22 mouse cellular contexts compared by ENCODE assay signal in genomic region chr6:97288047-97288855, GRCm38 (mm10). TPM values are rescaled to one million over a fixed set of nuclear protein-coding genes. Genes with fewer than 3 reads are reported as not detected.
DNase-seq lines count a peak whose midpoint lies in the region; ATAC-seq and TF ChIP-seq lines count a peak whose summit lies in the region.
"Had no signal": no experiment of that assay in that cellular context is flagged by ENCODE, and none has a peak within 500 bp of the region (broad histone marks: within the 10 kb centered on the region; RNA-seq: fewer than 3 reads in every experiment).

No protein-coding gene starts in this region.

- no peak overlapping the region for H3K4me2 ChIP-seq in liver, embryonic 13.5 days
- no peak overlapping the region for H3K4me2 ChIP-seq in intestine, embryonic 15.5 days (replicated peaks)
- H3K4me2 ChIP-seq: embryonic facial prominence, embryonic 15.5 days; hindbrain, embryonic 14.5 days; limb, embryonic 13.5 days had no signal

- peak overlapping the region; percentile 4; the same call in 1 of the 2 replicates for H3K27ac ChIP-seq in liver, embryonic 13.5 days
- H3K27ac ChIP-seq in intestine, embryonic 15.5 days, result peak overlapping the region; percentile 69; the same call in 1 of the 2 replicates
- H3K27ac ChIP-seq in small intestine, adult 2 months (ENCODE audit: insufficient read depth, low read depth, low read length), result peak overlapping the region; percentile 72
- H3K27ac ChIP-seq: embryonic facial prominence, embryonic 15.5 days; hindbrain, embryonic 14.5 days; limb, embryonic 13.5 days had no signal

- H3K36me3 ChIP-seq in liver, embryonic 13.5 days, result peaks cover 7% of the 10 kb centered on the region
- no peaks in the 10 kb centered on the region for H3K36me3 ChIP-seq in intestine, embryonic 15.5 days
- peaks cover 30% of the 10 kb centered on the region for H3K36me3 ChIP-seq in small intestine, adult 2 months (ENCODE audit: control insufficient read depth, insufficient read depth, low read length)
- H3K36me3 ChIP-seq: embryonic facial prominence, embryonic 15.5 days had no signal

- 73% methylated on average over 19 of the region's 19 CpGs for WGBS in liver, embryonic 13.5 days (ENCODE audit: insufficient replicate concordance)
- 57% methylated on average over 19 of the region's 19 CpGs for WGBS in intestine, embryonic 15.5 days
- 39% methylated on average over 19 of the region's 19 CpGs for WGBS in small intestine, adult 2 months

- no peaks in the 10 kb centered on the region for H3K9me3 ChIP-seq in liver, embryonic 13.5 days (replicated peaks)
- H3K9me3 ChIP-seq in intestine, embryonic 15.5 days, result no peaks in the 10 kb centered on the region
- H3K9me3 ChIP-seq: embryonic facial prominence, embryonic 15.5 days; limb, embryonic 13.5 days had no signal

- H3K4me1 ChIP-seq in liver, embryonic 13.5 days (replicated peaks), result peaks cover 19% of the 10 kb centered on the region
- H3K4me1 ChIP-seq in intestine, embryonic 15.5 days (replicated peaks), result peaks cover 8% of the 10 kb centered on the region; the same call in 1 of the 2 replicates
- peaks cover 7% of the 10 kb centered on the region; the same call in 1 of the 2 replicates for H3K4me1 ChIP-seq in small intestine, adult 2 months (ENCODE audit: control insufficient read depth, insufficient read depth, insufficient read length, low read length)

- no peak overlapping the region for H3K9ac ChIP-seq in liver, embryonic 13.5 days
- no peak overlapping the region for H3K9ac ChIP-seq in intestine, embryonic 15.5 days
- H3K9ac ChIP-seq: embryonic facial prominence, embryonic 15.5 days; hindbrain, embryonic 14.5 days; limb, embryonic 13.5 days had no signal

- no peaks in the 10 kb centered on the region for H3K27me3 ChIP-seq in liver, embryonic 13.5 days
- H3K27me3 ChIP-seq in intestine, embryonic 15.5 days (replicated peaks), result no peaks in the 10 kb centered on the region
- H3K27me3 ChIP-seq in small intestine, adult 2 months (ENCODE audit: control insufficient read depth, insufficient read depth, low read length), result no peaks in the 10 kb centered on the region
- H3K27me3 ChIP-seq: embryonic facial prominence, embryonic 15.5 days; limb, embryonic 13.5 days had no signal

- no peak overlapping the region for H3K4me3 ChIP-seq in liver, embryonic 13.5 days (replicated peaks)
- no peak overlapping the region for H3K4me3 ChIP-seq in intestine, embryonic 15.5 days (replicated peaks)
- H3K4me3 ChIP-seq in small intestine, adult 2 months (ENCODE audit: low read depth, low read length), result no peak overlapping the region
- H3K4me3 ChIP-seq: embryonic facial prominence, embryonic 15.5 days; limb, embryonic 13.5 days had no signal

- no peak for ATAC-seq in liver, embryonic 13.5 days (ENCODE audit: low read depth)
- peak; percentile 88 for ATAC-seq in intestine, embryonic 15.5 days
- ATAC-seq: activated CD4-positive, CD25-positive, alpha-beta regulatory T cell, adult 4 months; forebrain, embryonic 16.5 days; lung, postnatal 0 days had no signal

- DNase-seq in liver, embryonic 13.5 days, result no peak
- DNase-seq in liver, result no peak
- peak; percentile 23 for DNase-seq in forelimb bud, embryonic 11.5 days (ENCODE audit: low read depth, low spot score)
- DNase-seq in Muller cell, postnatal 12 days (ENCODE audit: inconsistent ontology term), result no peak
- no peak for DNase-seq in kidney, postnatal 14 days
- DNase-seq: adrenal gland, postnatal 10 days; cerebellum, postnatal 25 days; embryo, embryonic 11 days; gastrocnemius, postnatal 36 days; heart, postnatal 10 days; kidney, adult 11 months; kidney, postnatal 25 days; right cerebral cortex, postnatal 25 days; thymus, postnatal 4 days had no signal

- no peak for TF ChIP-seq POLR2A in small intestine, adult 2 months (IDR thresholded peaks at IDR 0.05; ENCODE audit: low read depth, low read length)

- TF ChIP-seq CTCF in small intestine, adult 2 months (IDR thresholded peaks at IDR 0.05; ENCODE audit: extremely low read depth, insufficient read length, insufficient replicate concordance, low read depth, low read length), result no peak

RNA-seq across cellular contexts. Expression of gene Lmod3, which starts 35.7 kb away (rescaled TPM):
- polyA plus RNA-seq in liver, embryonic 13.5 days (2015; fragmentation: Nextera tagmentation; extraction: Ambion mirVana), result 0.14 and 0.22 TPM in 2 replicates
- 0.16 TPM in 1 of 2 replicates, not detected in the other for polyA plus RNA-seq in intestine, embryonic 15.5 days (2015; fragmentation: Nextera tagmentation; extraction: Ambion mirVana)
- not detected in 2 replicates for polyA plus RNA-seq in small intestine, adult 2 months (2012; rRNA removed)
- polyA plus RNA-seq: activated CD4-positive, CD25-positive, alpha-beta regulatory T cell, adult 4 months; forebrain, embryonic 16.5 days; hindbrain, embryonic 14.5 days had no signal

Comparison
In these comparisons a context has a peak if more than half of its experiments do, and no peak if none do; other contexts are left out.
1. H3K27ac ChIP-seq: peak in every context shown above with its lines; median percentile 72 in small intestine, adult 2 months; 69 in intestine, embryonic 15.5 days; 4 in liver, embryonic 13.5 days.